ENCODE assay signal across 18 mouse cellular contexts in the genomic region with DNA sequence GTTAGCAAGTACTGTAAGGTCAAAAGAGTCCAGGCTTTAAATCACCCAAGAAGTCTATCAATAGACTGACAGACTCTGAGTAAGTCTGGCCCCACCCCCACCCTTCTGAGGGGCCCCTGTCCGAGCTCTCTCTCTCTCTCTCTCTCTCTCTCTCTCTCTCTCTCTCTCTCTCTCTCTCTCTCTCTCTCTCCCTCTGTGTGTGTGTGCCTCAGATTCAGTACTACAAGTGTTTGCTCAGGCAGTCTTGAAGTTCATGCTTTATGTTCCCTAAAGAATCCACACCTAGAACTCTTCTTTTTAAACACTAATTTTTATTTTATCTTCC. TPM values are rescaled to one million over a fixed set of nuclear protein-coding genes. Genes with fewer than 3 reads are reported as not detected.
DNase-seq lines count a peak whose midpoint lies in the region; ATAC-seq and TF ChIP-seq lines count a peak whose summit lies in the region.
"Had no signal": no experiment of that assay in that cellular context is flagged by ENCODE, and none has a peak within 500 bp of the region (broad histone marks: within the 10 kb centered on the region; RNA-seq: fewer than 3 reads in every experiment).

No protein-coding gene starts in this region.

- peak overlapping the region; percentile 48 for H3K4me2 ChIP-seq in heart, embryonic 15.5 days
- no peak overlapping the region for H3K4me2 ChIP-seq in limb, embryonic 13.5 days (replicated peaks)
- H3K4me2 ChIP-seq in embryonic facial prominence, embryonic 15.5 days (replicated peaks) = no peak overlapping the region
- H3K4me2 ChIP-seq: hindbrain, embryonic 15.5 days; intestine, embryonic 15.5 days; stomach, embryonic 15.5 days had no signal

- no peak for TF ChIP-seq CTCF in gastrocnemius, adult 2 months (IDR thresholded peaks at IDR 0.05)

- H3K4me1 ChIP-seq in heart, embryonic 15.5 days (replicated peaks) = peaks cover 10% of the 10 kb centered on the region
- H3K4me1 ChIP-seq in limb, embryonic 13.5 days = no peaks in the 10 kb centered on the region
- 0 out of 2 replicates have a peak, but pooled peaks cover 6% of the 10 kb centered on the region for H3K4me1 ChIP-seq in limb, embryonic 10.5 days
- 0 out of 2 replicates have a peak, but pooled peaks cover 9% of the 10 kb centered on the region for H3K4me1 ChIP-seq in embryonic facial prominence, embryonic 15.5 days
- H3K4me1 ChIP-seq: hindbrain, embryonic 15.5 days; intestine, embryonic 15.5 days; stomach, embryonic 15.5 days had no signal

- no peak overlapping the region for H3K9ac ChIP-seq in heart, embryonic 15.5 days
- no peak overlapping the region for H3K9ac ChIP-seq in limb, embryonic 13.5 days
- no peak overlapping the region for H3K9ac ChIP-seq in embryonic facial prominence, embryonic 15.5 days
- H3K9ac ChIP-seq: hindbrain, embryonic 15.5 days; intestine, embryonic 15.5 days; liver, postnatal 0 days; stomach, embryonic 15.5 days had no signal

- DNase-seq in gastrocnemius, adult 2 months = no peak
- DNase-seq in gastrocnemius, postnatal 25 days = no peak
- no peak for DNase-seq in heart, postnatal 10 days
- DNase-seq in limb, embryonic 10.5 days (ENCODE audit: low spot score) = no peak
- DNase-seq: adrenal gland, postnatal 10 days; cerebellum, postnatal 10 days; liver, postnatal 0 days; thymus, adult 18-20 months; thymus, postnatal 4 days had no signal

- no peaks in the 10 kb centered on the region for H3K9me3 ChIP-seq in heart, embryonic 15.5 days (replicated peaks)
- H3K9me3 ChIP-seq in limb, embryonic 13.5 days = no peaks in the 10 kb centered on the region
- H3K9me3 ChIP-seq in limb, embryonic 10.5 days (replicated peaks) = no peaks in the 10 kb centered on the region
- H3K9me3 ChIP-seq in embryonic facial prominence, embryonic 15.5 days (replicated peaks) = no peaks in the 10 kb centered on the region
- H3K9me3 ChIP-seq: hindbrain, embryonic 15.5 days; intestine, embryonic 15.5 days; megakaryocyte, embryonic 14.5 days; stomach, embryonic 15.5 days had no signal

- ATAC-seq in heart, embryonic 15.5 days (replicated peaks; ENCODE audit: insufficient number of reproducible peaks, insufficient read depth, low FRiP score, low read depth) = no peak
- 0 out of 2 replicates have a peak, but pooled peaks have one; percentile 15 for ATAC-seq in limb, embryonic 13.5 days (ENCODE audit: low FRiP score, low read depth)
- no peak for ATAC-seq in embryonic facial prominence, embryonic 15.5 days (ENCODE audit: insufficient number of reproducible peaks, low FRiP score, low TSS enrichment, low read depth)
- ATAC-seq in activated CD4-positive, CD25-positive, alpha-beta regulatory T cell, adult 4 months = no peak
- ATAC-seq: intestine, embryonic 15.5 days; liver, postnatal 0 days; Patski had no signal

- no peaks in the 10 kb centered on the region for H3K36me3 ChIP-seq in heart, embryonic 15.5 days
- no peaks in the 10 kb centered on the region for H3K36me3 ChIP-seq in limb, embryonic 13.5 days
- H3K36me3 ChIP-seq in limb, embryonic 10.5 days = no peaks in the 10 kb centered on the region
- H3K36me3 ChIP-seq in embryonic facial prominence, embryonic 15.5 days = no peaks in the 10 kb centered on the region
- H3K36me3 ChIP-seq: hindbrain, embryonic 15.5 days; intestine, embryonic 15.5 days; stomach, embryonic 15.5 days had no signal

- H3K27me3 ChIP-seq in heart, embryonic 15.5 days = no peaks in the 10 kb centered on the region
- no peaks in the 10 kb centered on the region for H3K27me3 ChIP-seq in limb, embryonic 13.5 days
- no peaks in the 10 kb centered on the region for H3K27me3 ChIP-seq in limb, embryonic 10.5 days (ENCODE audit: low read depth, poor library complexity, severe bottlenecking)
- no peaks in the 10 kb centered on the region for H3K27me3 ChIP-seq in embryonic facial prominence, embryonic 15.5 days
- H3K27me3 ChIP-seq: hindbrain, embryonic 15.5 days; intestine, embryonic 15.5 days; stomach, embryonic 15.5 days had no signal

- no peak overlapping the region for H3K4me3 ChIP-seq in gastrocnemius, adult 2 months
- no peak overlapping the region for H3K4me3 ChIP-seq in heart, embryonic 15.5 days
- no peak overlapping the region for H3K4me3 ChIP-seq in limb, embryonic 13.5 days
- no peak overlapping the region for H3K4me3 ChIP-seq in limb, embryonic 10.5 days
- H3K4me3 ChIP-seq in embryonic facial prominence, embryonic 15.5 days (replicated peaks) = no peak overlapping the region
- H3K4me3 ChIP-seq: hindbrain, embryonic 15.5 days; intestine, embryonic 15.5 days; stomach, embryonic 15.5 days had no signal

- intact Hi-C loops in gastrocnemius, adult 2 months (cut with DNase I) = loop anchor here (2.0 to 5.0 kb wide), 2 partner anchors 68 to 83 kb away; no protein-coding TSS in a partner anchor
- intact Hi-C loops in heart, postnatal 10 days (cut with DNase I) = no loop called here

- WGBS in heart, embryonic 15.5 days = 9% methylated on average over 1 of the region's 1 CpGs
- 20% methylated on average over 1 of the region's 1 CpGs for WGBS in limb, embryonic 13.5 days
- 13% methylated on average over 1 of the region's 1 CpGs for WGBS in limb, embryonic 10.5 days
- WGBS in embryonic facial prominence, embryonic 15.5 days = 11% methylated on average over 1 of the region's 1 CpGs

- H3K27ac ChIP-seq in gastrocnemius, adult 2 months = peak overlapping the region; percentile 88; the same call in 1 of the 2 replicates
- no peak overlapping the region for H3K27ac ChIP-seq in heart, embryonic 15.5 days
- H3K27ac ChIP-seq in limb, embryonic 13.5 days = no peak overlapping the region
- H3K27ac ChIP-seq in limb, embryonic 10.5 days = no peak overlapping the region
- H3K27ac ChIP-seq in embryonic facial prominence, embryonic 15.5 days (replicated peaks) = peak overlapping the region; percentile 48; the same call in 1 of the 2 replicates
- H3K27ac ChIP-seq: hindbrain, embryonic 15.5 days; intestine, embryonic 15.5 days; stomach, embryonic 15.5 days had no signal

RNA-seq across cellular contexts. Expression of a gene that starts 19.5 kb away (rescaled TPM):
- total RNA-seq in gastrocnemius, adult 2 months (2021) = under 1 TPM in 1 of 2 experiments, not detected in 1; 0.15 TPM
- total RNA-seq in gastrocnemius, postnatal 25 days (2021) = under 1 TPM; 0.15 to 0.48 TPM
- polyA plus RNA-seq in heart, embryonic 15.5 days (2015; fragmentation: Nextera tagmentation; extraction: Ambion mirVana) = 1.1 and 1.7 TPM in 2 replicates
- 1 to 10 TPM in 1 of 2 experiments, under 1 TPM in 1; 0.45 to 1.1 TPM for total RNA-seq in heart, postnatal 10 days (2021)
- polyA plus RNA-seq in limb, embryonic 13.5 days (2015; fragmentation: Nextera tagmentation; extraction: Ambion mirVana) = 1.0 and 1.4 TPM in 2 replicates
- polyA plus RNA-seq in limb, embryonic 10.5 days (2016; fragmentation: Nextera tagmentation; extraction: Ambion mirVana) = 0.48 and 0.74 TPM in 2 replicates
- 1.6 and 1.7 TPM in 2 replicates for polyA plus RNA-seq in embryonic facial prominence, embryonic 15.5 days (2015; fragmentation: Nextera tagmentation; extraction: Ambion mirVana)
- polyA plus RNA-seq in activated CD4-positive, CD25-positive, alpha-beta regulatory T cell, adult 4 months (2017; shearing (Covaris generic)) = 10 to 100 TPM; 36.4 to 40.2 TPM

RNA-seq across cellular contexts. Expression of a gene that starts 34.3 kb away (rescaled TPM):
- total RNA-seq in gastrocnemius, adult 2 months (2021) = 100 to 1,000 TPM; 191 to 193 TPM
- 100 to 1,000 TPM; 142 to 177 TPM for total RNA-seq in gastrocnemius, postnatal 25 days (2021)
- 21.9 and 25.2 TPM in 2 replicates for polyA plus RNA-seq in heart, embryonic 15.5 days (2015; fragmentation: Nextera tagmentation; extraction: Ambion mirVana)
- total RNA-seq in heart, postnatal 10 days (2021) = 100 to 1,000 TPM; 106 to 108 TPM
- 28.1 and 28.5 TPM in 2 replicates for polyA plus RNA-seq in limb, embryonic 13.5 days (2015; fragmentation: Nextera tagmentation; extraction: Ambion mirVana)
- 28.1 and 33.5 TPM in 2 replicates for polyA plus RNA-seq in limb, embryonic 10.5 days (2016; fragmentation: Nextera tagmentation; extraction: Ambion mirVana)
- 30.3 and 31.3 TPM in 2 replicates for polyA plus RNA-seq in embryonic facial prominence, embryonic 15.5 days (2015; fragmentation: Nextera tagmentation; extraction: Ambion mirVana)
- 10 to 100 TPM; 45.1 to 58.3 TPM for polyA plus RNA-seq in activated CD4-positive, CD25-positive, alpha-beta regulatory T cell, adult 4 months (2017; shearing (Covaris generic))

Comparison
In these comparisons a context has a peak if more than half of its experiments do, and no peak if none do; other contexts are left out.
1. H3K27ac ChIP-seq: peak in gastrocnemius, adult 2 months (single experiment) and embryonic facial prominence, embryonic 15.5 days (single experiment); none in heart, embryonic 15.5 days (single experiment), limb, embryonic 13.5 days (single experiment) and limb, embryonic 10.5 days (single experiment).
2. RNA of a gene that starts 19.5 kb away (polyA plus RNA-seq): 36.4 to 40.2 TPM in activated CD4-positive, CD25-positive, alpha-beta regulatory T cell, adult 4 months; 1.6 to 1.7 TPM in embryonic facial prominence, embryonic 15.5 days, 1.0 to 1.4 TPM in limb, embryonic 13.5 days, 1.1 to 1.7 TPM in heart, embryonic 15.5 days and 0.48 to 0.74 TPM in limb, embryonic 10.5 days; every median in the first group is over 10 times any median in the second.